Comparison of ENCODE assay signal across 8 mouse cellular contexts in the genomic region with DNA sequence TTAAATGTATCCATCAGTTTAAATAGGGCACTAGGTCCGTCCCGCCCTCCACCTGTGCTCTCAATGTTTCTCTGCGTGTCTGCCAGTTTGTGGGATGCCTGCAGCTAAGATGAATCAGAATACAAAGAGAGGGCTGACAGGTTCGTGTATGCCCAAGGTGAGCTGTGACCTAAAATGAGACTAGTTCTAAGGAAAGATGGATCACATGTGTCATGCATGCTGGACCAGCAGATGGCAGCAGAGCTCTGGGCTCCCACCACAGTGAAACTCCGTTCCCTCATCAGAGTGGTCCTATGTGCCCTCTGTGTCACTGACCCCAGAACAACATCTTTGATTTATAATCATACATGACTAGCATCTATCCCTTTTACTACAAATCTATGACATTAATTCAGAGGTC.
DNase-seq lines count a peak whose midpoint lies in the region; ATAC-seq and TF ChIP-seq lines count a peak whose summit lies in the region.

No protein-coding gene starts in this region.

- H3K27me3 ChIP-seq in E14TG2a.4 (ENCODE audit: insufficient read depth, low read length) = no peaks in the 10 kb centered on the region
- H3K27me3 ChIP-seq in heart, embryonic 12.5 days (replicated peaks) = peaks cover 3% of the 10 kb centered on the region; the same call in 1 of the 2 replicates
- H3K27me3 ChIP-seq in kidney, embryonic 15.5 days = 0 out of 2 replicates have a peak, but pooled peaks cover 4% of the 10 kb centered on the region
- peaks cover 6% of the 10 kb centered on the region; the same call in 1 of the 2 replicates for H3K27me3 ChIP-seq in limb, embryonic 15.5 days
- H3K27me3 ChIP-seq in midbrain, embryonic 16.5 days (ENCODE audit: control insufficient read depth, insufficient read depth, low read depth, low read length) = no peaks in the 10 kb centered on the region

- ATAC-seq in heart, embryonic 12.5 days (ENCODE audit: insufficient number of reproducible peaks, low FRiP score) = no peak
- peak; percentile 75 for ATAC-seq in kidney, embryonic 15.5 days (replicated peaks; ENCODE audit: low FRiP score)
- peak; percentile 58; the same call in 1 of the 2 replicates for ATAC-seq in limb, embryonic 15.5 days (ENCODE audit: insufficient number of reproducible peaks, low FRiP score, low TSS enrichment, low read depth)
- ATAC-seq in midbrain, embryonic 16.5 days = peak; percentile 83

- peak overlapping the region; percentile 69 for H3K4me3 ChIP-seq in E14TG2a.4 (replicated peaks; ENCODE audit: low read length)
- peak overlapping the region; percentile 52 for H3K4me3 ChIP-seq in heart, embryonic 12.5 days
- peak overlapping the region; percentile 46 for H3K4me3 ChIP-seq in kidney, embryonic 15.5 days (replicated peaks)
- H3K4me3 ChIP-seq in limb, embryonic 15.5 days = peak overlapping the region; percentile 38
- H3K4me3 ChIP-seq in midbrain, embryonic 16.5 days (ENCODE audit: low read depth, low read length) = peak overlapping the region; percentile 49

- peak overlapping the region; percentile 93 for H3K4me2 ChIP-seq in heart, embryonic 12.5 days
- H3K4me2 ChIP-seq in kidney, embryonic 15.5 days = peak overlapping the region; percentile 92
- H3K4me2 ChIP-seq in limb, embryonic 15.5 days = peak overlapping the region; percentile 81
- H3K4me2 ChIP-seq in midbrain, embryonic 16.5 days (ENCODE audit: low read length) = peak overlapping the region; percentile 92

- peak; percentile 56 for TF ChIP-seq CTCF in E14TG2a.4 (conservative IDR thresholded peaks at IDR 0.05; ENCODE audit: low read length)

- H3K27ac ChIP-seq in heart, embryonic 12.5 days (ENCODE audit: poor library complexity, severe bottlenecking) = no peak overlapping the region
- H3K27ac ChIP-seq in kidney, embryonic 15.5 days = no peak overlapping the region
- no peak overlapping the region for H3K27ac ChIP-seq in limb, embryonic 15.5 days
- peak overlapping the region; percentile 93 for H3K27ac ChIP-seq in midbrain, embryonic 16.5 days (ENCODE audit: low read length)

- 2% methylated on average over 5 of the region's 5 CpGs for WGBS in heart, embryonic 12.5 days
- WGBS in kidney, embryonic 15.5 days = 0% methylated on average over 5 of the region's 5 CpGs
- WGBS in limb, embryonic 15.5 days = 2% methylated on average over 5 of the region's 5 CpGs
- under 1% methylated on average over 5 of the region's 5 CpGs for WGBS in midbrain, embryonic 16.5 days

- peaks cover 38% of the 10 kb centered on the region for H3K4me1 ChIP-seq in E14TG2a.4 (replicated peaks; ENCODE audit: low read depth, low read length)
- peaks cover 8% of the 10 kb centered on the region for H3K4me1 ChIP-seq in heart, embryonic 12.5 days (replicated peaks)
- H3K4me1 ChIP-seq in kidney, embryonic 15.5 days = peaks cover 22% of the 10 kb centered on the region
- H3K4me1 ChIP-seq in limb, embryonic 15.5 days = peaks cover 15% of the 10 kb centered on the region
- H3K4me1 ChIP-seq in midbrain, embryonic 16.5 days (ENCODE audit: control insufficient read depth, insufficient read depth, low read length) = peaks cover 20% of the 10 kb centered on the region

- no peaks in the 10 kb centered on the region for H3K36me3 ChIP-seq in E14TG2a.4 (ENCODE audit: insufficient read depth, low read length)
- no peaks in the 10 kb centered on the region for H3K36me3 ChIP-seq in heart, embryonic 12.5 days
- H3K36me3 ChIP-seq in kidney, embryonic 15.5 days = no peaks in the 10 kb centered on the region
- H3K36me3 ChIP-seq in limb, embryonic 15.5 days = no peaks in the 10 kb centered on the region
- no peaks in the 10 kb centered on the region for H3K36me3 ChIP-seq in midbrain, embryonic 16.5 days (ENCODE audit: control insufficient read depth, insufficient read depth, low read length)

- DNase-seq in brain, embryonic 18.5 days (ENCODE audit: low read depth, low spot score) = peak; percentile 64
- DNase-seq in fibroblast of lung, adult 2 months (ENCODE audit: low read depth) = peak; percentile 2
- peak; percentile 84 for DNase-seq in testis, postnatal 10 days (ENCODE audit: low spot score)

- no peak overlapping the region for H3K9ac ChIP-seq in heart, embryonic 12.5 days
- H3K9ac ChIP-seq in kidney, embryonic 15.5 days = no peak overlapping the region
- H3K9ac ChIP-seq in limb, embryonic 15.5 days = no peak overlapping the region
- peak overlapping the region; percentile 75 for H3K9ac ChIP-seq in midbrain, embryonic 16.5 days (ENCODE audit: low read depth, low read length)

- H3K9me3 ChIP-seq in E14TG2a.4 (ENCODE audit: low read length) = 0 out of 2 replicates have a peak, but pooled peaks cover under 1% of the 10 kb centered on the region
- H3K9me3 ChIP-seq in heart, embryonic 12.5 days (replicated peaks) = no peaks in the 10 kb centered on the region
- H3K9me3 ChIP-seq in kidney, embryonic 15.5 days (replicated peaks) = no peaks in the 10 kb centered on the region
- no peaks in the 10 kb centered on the region for H3K9me3 ChIP-seq in limb, embryonic 15.5 days
- H3K9me3 ChIP-seq in midbrain, embryonic 16.5 days (replicated peaks; ENCODE audit: control insufficient read depth, low read length, poor library complexity, severe bottlenecking) = no peaks in the 10 kb centered on the region

Comparison
In these comparisons a context has a peak if more than half of its experiments do, and no peak if none do; other contexts are left out.
1. DNase-seq: peak in every context shown above with its lines; median percentile 84 in testis, postnatal 10 days; 64 in brain, embryonic 18.5 days; 2 in fibroblast of lung, adult 2 months.